Mouse (Mus musculus): ENCODE data around the gene Vasp. TPM values are rescaled to one million over a fixed set of nuclear protein-coding genes. Genes with fewer than 3 reads are reported as not detected.

The Vasp gene
- polyA plus RNA-seq, 1 experiment from 2014 or later, result 47.4 TPM

DNA sequence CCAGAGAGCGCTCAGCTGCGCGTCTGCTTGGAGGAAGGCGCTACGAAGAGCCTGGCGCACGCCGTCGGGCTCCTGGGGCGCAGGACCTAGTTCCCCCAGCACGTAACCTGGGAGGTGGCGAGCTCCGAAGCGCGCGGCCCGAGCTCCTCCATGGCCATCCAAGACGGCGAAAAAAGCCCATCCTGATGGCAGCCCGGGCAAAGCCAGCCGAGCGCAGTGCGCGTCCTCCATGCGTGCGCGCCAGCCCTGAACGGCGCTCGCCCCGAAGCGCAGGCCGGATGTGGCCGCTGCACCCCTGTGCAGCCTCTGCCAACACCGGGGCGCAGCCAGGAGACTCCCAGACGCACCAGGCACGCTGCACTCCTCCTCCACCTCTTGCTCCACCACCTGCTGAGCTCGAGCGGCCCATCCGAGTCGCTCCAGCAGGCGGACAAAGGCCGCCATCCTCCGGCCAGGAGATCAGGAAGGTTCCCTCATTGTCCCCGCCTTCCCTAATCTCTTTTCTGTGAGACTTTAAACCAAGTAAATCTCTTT lies 8.0 kb upstream of the Vasp start, which contains the start of gene Ppm1n:
Gene Ppm1n, minus strand, starts transcription at position 484 of the 534 bp plus-strand sequence.
- peaks cover 27% of the 10 kb centered on the region for H3K4me1 ChIP-seq
- peaks cover 76% of the 10 kb centered on the region for H3K27me3 ChIP-seq (ENCODE audit: poor library complexity, severe bottlenecking)
- H3K4me3 ChIP-seq, result peak within 1 kb of the TSS; percentile 47
- H3K27ac ChIP-seq, result peak within 1 kb of the TSS; percentile 35; the same call in 1 of the 2 replicates
- H3K36me3 ChIP-seq (replicated peaks), result no peaks in the 10 kb centered on the region
- under 1% methylated on average over 46 of the region's 46 CpGs for WGBS
- DNase-seq (ENCODE audit: extremely low spot score, low spot score), result no peak
- 0 out of 2 replicates have a peak, but pooled peaks cover 4% of the 10 kb centered on the region for H3K9me3 ChIP-seq

DNA sequence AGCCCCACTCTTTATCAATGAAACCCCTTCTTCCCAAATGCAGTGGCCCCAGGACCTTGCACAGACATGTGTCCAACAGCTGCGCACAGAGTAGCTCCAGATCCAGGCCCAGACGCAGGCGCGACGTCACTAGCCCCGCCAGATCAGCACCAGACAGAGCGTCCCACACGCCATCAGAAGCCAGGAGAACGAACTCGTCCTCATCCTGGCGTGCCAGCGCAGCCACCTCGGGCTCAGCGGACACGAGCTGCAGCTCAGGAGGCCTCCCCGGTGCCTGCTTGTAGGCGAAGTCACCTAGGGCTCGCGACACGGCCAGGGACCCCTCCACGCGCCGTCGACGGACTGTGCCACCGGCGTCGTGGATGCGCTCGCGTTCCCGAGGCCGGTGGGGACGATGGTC lies 7.4 kb upstream of the Vasp start:
- H3K9me3 ChIP-seq, result 0 out of 2 replicates have a peak, but pooled peaks cover 4% of the 10 kb centered on the region
- no peak for DNase-seq (ENCODE audit: extremely low spot score, low spot score)
- 0 out of 2 replicates have a peak overlapping the region, but pooled peaks have one; percentile 35 for H3K27ac ChIP-seq
- H3K27me3 ChIP-seq (ENCODE audit: poor library complexity, severe bottlenecking), result peaks cover 70% of the 10 kb centered on the region
- 2% methylated on average over 34 of the region's 34 CpGs for WGBS
- peak overlapping the region; percentile 47 for H3K4me3 ChIP-seq
- H3K4me1 ChIP-seq, result peaks cover 27% of the 10 kb centered on the region
- H3K36me3 ChIP-seq (replicated peaks), result no peaks in the 10 kb centered on the region

DNA sequence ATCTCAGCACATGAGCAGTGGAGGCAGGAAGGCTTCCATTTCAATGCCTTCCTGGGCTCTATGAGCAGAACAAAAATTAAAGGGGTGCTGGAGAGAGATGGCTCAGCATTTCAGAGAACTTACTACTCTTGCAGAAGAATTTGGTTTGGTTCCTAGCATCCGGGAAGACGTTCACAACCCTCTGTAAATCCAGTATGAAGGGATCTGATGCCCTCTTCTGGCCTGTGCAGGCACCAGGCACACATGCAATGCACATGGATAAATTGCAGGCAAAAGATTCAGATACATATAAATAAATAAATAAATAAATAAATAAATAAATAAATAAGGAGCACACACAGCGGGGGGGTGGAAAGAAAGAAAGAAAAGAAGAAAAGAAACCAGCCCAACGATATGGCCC lies 4.6 kb upstream of the Vasp start:
- 53% methylated on average over 4 of the region's 4 CpGs for WGBS
- DNase-seq (ENCODE audit: extremely low spot score, low spot score), result no peak

DNA sequence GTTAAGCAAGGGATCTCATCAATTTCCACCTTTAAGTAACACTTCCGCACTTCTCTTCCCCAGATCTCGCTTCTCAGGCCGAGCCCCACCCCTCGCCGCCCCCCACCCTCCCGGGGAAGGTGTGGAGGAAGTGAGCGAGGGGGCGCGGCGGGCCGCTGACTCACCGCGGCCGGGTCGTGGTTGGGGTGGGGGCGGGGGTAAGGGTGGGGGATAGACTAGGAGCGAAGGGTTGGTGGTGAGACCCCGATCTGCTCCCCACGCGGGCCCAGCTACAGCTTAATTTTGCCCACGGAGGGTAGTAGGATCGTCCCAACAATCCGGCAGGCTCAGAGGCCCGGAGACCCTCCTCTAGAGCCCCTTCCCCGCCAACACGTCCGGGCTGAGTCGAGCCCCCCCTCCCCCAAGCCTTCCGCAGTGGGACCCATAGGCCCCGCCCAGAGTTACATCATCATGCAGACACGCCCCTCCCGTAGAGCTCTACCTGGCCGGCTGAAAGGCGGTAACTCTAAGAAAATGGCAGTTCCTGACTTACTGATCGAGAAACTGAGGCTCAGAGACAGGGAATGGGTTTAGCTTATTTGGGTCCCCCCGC lies 652 bp upstream of the Vasp start:
- peak overlapping the region; percentile 99 for H3K4me3 ChIP-seq
- H3K27me3 ChIP-seq (ENCODE audit: poor library complexity, severe bottlenecking), result peaks cover 5% of the 10 kb centered on the region
- peaks cover 36% of the 10 kb centered on the region for H3K4me1 ChIP-seq
- H3K27ac ChIP-seq, result peak overlapping the region; percentile 94
- no peaks in the 10 kb centered on the region for H3K9me3 ChIP-seq
- WGBS, result under 1% methylated on average over 36 of the region's 36 CpGs
- DNase-seq (ENCODE audit: extremely low spot score, low spot score), result peak; percentile 80
- H3K36me3 ChIP-seq (replicated peaks), result peaks cover 16% of the 10 kb centered on the region

More for the DNA sequence above, 4.6 kb upstream of the Vasp start:
- Histone ChIP-seq H3K9me3 (no peaks in the 10 kb centered on the region), H3K4me3 (no peak overlapping the region), H3K27ac (no peak overlapping the region), H3K27me3 (ENCODE audit: poor library complexity, severe bottlenecking) (peaks cover 45% of the 10 kb centered on the region), H3K4me1 (peaks cover 15% of the 10 kb centered on the region), H3K36me3 (replicated peaks) (no peaks in the 10 kb centered on the region)

DNA sequence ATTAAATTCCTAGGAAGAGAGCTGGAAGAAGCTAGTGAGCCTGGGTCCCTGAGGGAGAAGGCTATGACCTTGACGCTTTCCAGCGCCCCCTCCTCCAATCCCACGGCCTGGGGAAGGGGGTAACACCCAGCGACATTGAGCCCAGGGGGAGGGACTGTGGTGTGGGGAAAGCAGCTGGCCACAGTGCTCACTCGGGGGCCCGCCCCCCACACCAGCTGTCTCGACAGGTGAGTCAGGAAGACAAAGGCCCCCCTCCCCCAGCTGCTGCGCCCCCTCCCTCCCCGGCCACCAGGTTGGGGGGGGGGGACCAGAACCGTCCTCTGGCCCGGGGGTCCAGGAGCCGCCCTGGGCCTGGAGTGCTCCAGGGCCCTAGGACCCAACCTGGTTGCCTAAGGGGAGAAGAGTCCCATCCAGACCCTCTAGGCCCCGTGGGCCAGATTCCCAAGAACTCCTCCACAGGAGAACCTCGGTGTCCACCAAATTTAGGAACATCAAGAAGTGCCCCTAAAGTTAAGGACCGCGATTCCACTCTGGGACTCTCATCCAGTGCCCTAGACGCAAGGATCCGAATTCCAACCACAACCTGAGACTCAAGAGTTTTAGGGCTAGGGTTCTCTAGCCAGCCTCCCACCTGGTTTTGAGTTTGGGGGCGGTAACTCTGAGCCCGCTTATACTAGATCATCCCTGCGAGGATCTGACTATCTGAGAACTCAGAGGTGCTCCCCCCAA lies 944 bp downstream of the Vasp start:
- under 1% methylated on average over 21 of the region's 21 CpGs for WGBS
- Histone ChIP-seq H3K27ac (peak overlapping the region; percentile 94), H3K4me3 (peak overlapping the region; percentile 99), H3K27me3 (ENCODE audit: poor library complexity, severe bottlenecking) (no peaks in the 10 kb centered on the region), H3K36me3 (replicated peaks) (peaks cover 27% of the 10 kb centered on the region), H3K9me3 (no peaks in the 10 kb centered on the region), H3K4me1 (peaks cover 51% of the 10 kb centered on the region)
- DNase-seq (ENCODE audit: extremely low spot score, low spot score), result peak; percentile 32

DNA sequence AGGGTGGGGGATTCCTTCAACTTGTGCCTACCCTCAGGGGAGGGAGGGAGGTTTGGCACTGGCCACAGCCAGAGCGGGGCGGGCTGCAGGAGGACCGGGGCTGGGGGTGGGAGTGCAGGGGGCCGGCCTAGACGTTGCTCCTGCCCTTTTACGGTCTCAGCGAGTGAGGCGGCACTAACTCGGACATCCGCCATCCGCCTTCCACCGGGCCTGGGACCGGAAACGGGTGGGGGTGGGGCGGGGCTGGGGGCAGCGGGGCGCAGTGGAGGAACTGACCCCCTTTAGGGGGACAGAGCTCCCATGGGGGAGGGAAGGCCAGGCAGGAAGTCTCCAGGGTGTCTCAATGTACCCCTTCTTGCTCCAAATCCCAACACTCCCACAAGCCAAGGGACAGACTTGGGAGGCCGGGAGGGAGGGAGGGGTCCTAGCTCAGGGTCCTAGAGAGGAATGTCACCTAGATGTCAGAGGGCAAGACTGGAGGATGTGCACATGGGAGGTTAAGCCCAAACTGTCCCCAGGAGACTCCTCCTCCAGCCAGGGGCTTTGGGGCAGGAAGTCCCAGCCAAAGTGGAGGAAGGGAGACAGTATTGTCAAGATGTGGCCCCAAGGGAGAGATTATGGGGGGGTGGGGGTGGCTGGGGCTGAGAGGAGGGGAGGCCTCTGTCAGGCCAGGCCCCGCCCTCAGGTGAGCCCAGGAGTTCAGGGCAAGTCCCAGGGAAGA lies 1.7 kb downstream of the Vasp start:
- H3K9me3 ChIP-seq, result no peaks in the 10 kb centered on the region
- WGBS, result 2% methylated on average over 19 of the region's 19 CpGs
- H3K27ac ChIP-seq, result peak overlapping the region; percentile 94
- peak; percentile 58 for DNase-seq (ENCODE audit: extremely low spot score, low spot score)
- H3K27me3 ChIP-seq (ENCODE audit: poor library complexity, severe bottlenecking), result no peaks in the 10 kb centered on the region
- H3K4me1 ChIP-seq, result peaks cover 53% of the 10 kb centered on the region
- peaks cover 33% of the 10 kb centered on the region for H3K36me3 ChIP-seq (replicated peaks)
- peak overlapping the region; percentile 99 for H3K4me3 ChIP-seq

DNA sequence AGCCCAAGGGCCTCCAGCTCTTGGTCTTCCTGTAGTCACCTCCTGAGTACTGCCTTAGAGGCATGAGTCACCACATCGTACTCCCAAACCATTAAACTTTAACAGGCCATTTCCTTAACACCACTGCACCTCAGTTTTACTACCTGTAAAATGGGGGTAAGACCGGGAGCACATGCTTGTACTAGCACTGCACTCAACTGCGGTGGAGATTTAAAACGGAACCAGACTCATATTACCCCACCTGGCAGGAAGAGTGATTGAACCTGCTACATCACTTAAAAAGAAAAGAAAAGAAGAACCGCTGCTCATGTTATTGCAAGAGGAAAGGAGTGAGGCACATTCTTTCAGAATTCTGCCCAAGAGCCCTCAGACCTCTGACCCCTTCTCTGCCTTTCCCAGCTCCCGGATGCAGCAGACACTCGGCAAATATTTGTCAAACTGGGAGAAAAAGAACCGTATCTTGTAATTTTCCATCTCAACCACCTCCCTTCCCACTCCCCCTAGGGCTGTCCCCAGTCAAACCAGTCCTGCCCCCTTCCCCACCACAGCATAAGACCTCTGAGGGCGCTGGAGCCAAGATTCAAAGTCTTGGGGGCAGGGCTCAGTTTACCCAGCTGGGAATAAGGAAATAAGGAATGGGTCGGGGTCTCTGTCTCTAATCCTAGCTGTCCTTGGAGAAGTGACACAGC lies 2.5 kb downstream of the Vasp start:
- peak overlapping the region; percentile 99 for H3K4me3 ChIP-seq
- H3K4me1 ChIP-seq, result peaks cover 53% of the 10 kb centered on the region
- H3K9me3 ChIP-seq, result no peaks in the 10 kb centered on the region
- DNase-seq (ENCODE audit: extremely low spot score, low spot score), result no peak
- 55% methylated on average over 10 of the region's 10 CpGs for WGBS
- H3K36me3 ChIP-seq (replicated peaks), result peaks cover 41% of the 10 kb centered on the region
- no peaks in the 10 kb centered on the region for H3K27me3 ChIP-seq (ENCODE audit: poor library complexity, severe bottlenecking)
- peak overlapping the region; percentile 94 for H3K27ac ChIP-seq

DNA sequence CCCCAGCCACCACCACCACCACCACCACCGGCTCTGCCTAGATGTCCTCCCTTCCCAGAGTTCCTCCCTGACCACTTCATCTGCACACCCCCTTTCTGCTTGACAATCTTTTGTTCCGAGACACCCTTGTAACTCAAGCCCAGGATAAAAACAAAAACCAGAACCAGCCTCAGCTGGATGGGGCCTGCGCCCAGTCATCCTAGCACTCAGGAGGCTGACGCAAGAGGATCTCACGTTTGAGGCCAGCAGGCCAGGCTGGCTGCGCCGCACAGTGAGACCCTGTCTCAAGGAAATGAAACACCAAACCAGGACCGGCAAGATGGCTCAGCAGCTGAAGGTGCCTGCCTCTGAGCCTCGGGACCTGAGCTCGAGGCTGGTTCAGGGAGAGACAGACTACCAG lies 4.6 kb downstream of the Vasp start:
- Histone ChIP-seq H3K27ac (no peak overlapping the region), H3K4me3 (no peak overlapping the region), H3K9me3 (no peaks in the 10 kb centered on the region), H3K4me1 (peaks cover 48% of the 10 kb centered on the region), H3K27me3 (ENCODE audit: poor library complexity, severe bottlenecking) (no peaks in the 10 kb centered on the region), H3K36me3 (replicated peaks) (peaks cover 62% of the 10 kb centered on the region)
- DNase-seq (ENCODE audit: extremely low spot score, low spot score), result no peak
- WGBS, result 82% methylated on average over 10 of the region's 10 CpGs

DNA sequence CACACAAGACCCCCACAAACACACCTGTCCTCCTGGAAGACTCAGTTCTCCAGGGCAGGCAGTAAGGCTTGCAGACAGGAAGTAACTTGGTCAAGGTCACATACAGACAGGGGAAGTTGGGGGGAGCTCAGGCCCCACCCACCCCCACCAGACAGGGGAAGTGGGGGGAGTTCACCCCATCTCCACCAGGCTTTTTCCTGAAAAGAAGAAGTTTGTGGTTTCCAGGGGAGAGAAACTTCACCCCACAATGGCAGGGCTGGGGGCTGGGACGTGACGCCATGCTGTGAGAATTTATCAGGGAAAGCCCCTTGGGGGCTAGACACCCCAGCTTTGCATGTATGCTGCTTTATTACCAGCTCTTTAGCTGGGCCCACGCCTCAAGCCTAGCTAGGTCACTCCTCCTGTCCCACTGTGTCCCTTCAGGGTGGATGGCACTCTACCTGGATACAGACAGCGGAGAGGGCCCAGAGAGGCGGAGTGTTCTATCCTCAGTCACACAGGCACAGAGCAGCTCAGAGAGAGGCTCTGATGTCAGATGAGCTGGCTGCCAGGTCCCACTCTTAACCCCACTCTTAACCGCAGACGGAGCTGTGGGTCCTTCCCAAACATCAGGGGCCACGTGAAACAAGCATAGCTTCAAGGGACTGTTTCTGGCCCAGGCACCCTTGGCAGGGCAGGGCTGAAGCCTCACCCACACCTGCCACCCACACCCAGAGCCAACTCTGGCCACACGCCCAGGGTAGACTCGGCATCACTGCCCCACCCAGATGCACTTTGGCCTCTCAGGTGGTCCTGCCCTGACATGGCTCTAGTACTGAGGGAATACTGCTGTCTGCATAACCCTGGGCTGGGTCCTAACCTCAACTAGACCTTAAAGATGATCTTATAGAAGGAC lies 5.4 kb downstream of the Vasp start:
- Histone ChIP-seq H3K4me3 (no peak overlapping the region), H3K27me3 (ENCODE audit: poor library complexity, severe bottlenecking) (no peaks in the 10 kb centered on the region), H3K36me3 (replicated peaks) (peaks cover 70% of the 10 kb centered on the region), H3K27ac (no peak overlapping the region; the same call in 1 of the 2 replicates), H3K9me3 (no peaks in the 10 kb centered on the region), H3K4me1 (peaks cover 48% of the 10 kb centered on the region)
- 89% methylated on average over 10 of the region's 10 CpGs for WGBS
- no peak for DNase-seq (ENCODE audit: extremely low spot score, low spot score)

DNA sequence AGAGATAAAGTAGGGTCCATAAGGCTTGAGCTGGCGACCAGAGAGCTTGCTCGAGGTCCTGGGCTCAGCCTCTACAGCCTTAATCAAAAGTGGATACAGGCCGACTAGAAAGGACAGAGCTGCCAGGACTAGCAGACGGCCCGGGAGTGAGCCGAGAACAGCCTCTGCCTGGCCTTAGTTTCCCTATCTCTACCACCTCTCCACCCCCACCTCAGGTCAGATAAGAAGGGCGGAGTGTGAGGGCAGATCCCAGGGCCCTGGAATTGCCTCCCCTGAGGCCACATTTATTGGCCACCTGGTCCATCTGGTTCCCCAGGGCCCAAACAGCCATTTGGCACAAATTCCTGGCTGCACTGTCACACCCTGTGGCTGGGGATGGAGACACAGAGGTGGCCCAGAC lies 6.5 kb downstream of the Vasp start:
- Histone ChIP-seq H3K27me3 (ENCODE audit: poor library complexity, severe bottlenecking) (no peaks in the 10 kb centered on the region), H3K4me1 (peaks cover 39% of the 10 kb centered on the region), H3K9me3 (no peaks in the 10 kb centered on the region), H3K36me3 (replicated peaks) (peaks cover 81% of the 10 kb centered on the region), H3K27ac (no peak overlapping the region), H3K4me3 (no peak overlapping the region; the same call in 1 of the 2 replicates)
- DNase-seq (ENCODE audit: extremely low spot score, low spot score), result no peak
- WGBS, result 92% methylated on average over 7 of the region's 7 CpGs

DNA sequence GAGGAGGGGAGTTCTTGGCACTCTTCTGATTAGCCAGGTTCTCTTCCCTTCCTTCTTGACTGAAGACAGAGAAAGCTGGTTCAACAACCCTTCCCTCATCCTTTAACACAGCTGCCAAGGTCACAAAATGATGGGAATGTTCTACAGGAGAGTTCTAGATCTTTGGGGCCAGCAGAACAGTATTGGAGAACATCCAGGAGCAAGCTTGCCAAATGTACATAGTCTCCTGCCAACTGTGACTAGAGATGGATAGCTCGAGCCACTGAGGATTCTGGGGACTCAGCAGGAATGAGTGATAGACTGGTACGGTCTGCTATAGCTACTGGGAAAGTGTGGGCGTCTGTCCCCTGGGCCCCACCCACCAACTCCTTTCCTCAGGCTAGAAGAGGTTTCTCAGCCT lies 13.3 kb downstream of the Vasp start:
- Histone ChIP-seq H3K36me3 (replicated peaks) (peaks cover 86% of the 10 kb centered on the region), H3K9me3 (no peaks in the 10 kb centered on the region)
- 93% methylated on average over 3 of the region's 3 CpGs for WGBS

More for the DNA sequence above, 13.3 kb downstream of the Vasp start:
- Histone ChIP-seq H3K4me1 (peaks cover 11% of the 10 kb centered on the region), H3K4me3 (no peak overlapping the region), H3K27me3 (ENCODE audit: poor library complexity, severe bottlenecking) (no peaks in the 10 kb centered on the region), H3K27ac (no peak overlapping the region)
- DNase-seq (ENCODE audit: extremely low spot score, low spot score), result no peak
